Mouse (Mus musculus) kidney, postnatal 0 days (tissue): ENCODE results near the gene Spag6. TPM values are rescaled to one million over a fixed set of nuclear protein-coding genes. Genes with fewer than 3 reads are reported as not detected.

Experiments used
- ATAC-seq: fragments of 200-750 bp; cut with Nextera tagmentation; replicated peaks from 2 replicates; pipeline ENCODE4 v1.8.0; 2017; ENCODE audit warnings: low read depth, moderate number of reproducible peaks, moderate TSS enrichment, moderate library complexity; ENCODE audit not compliant: low FRiP score
- DNase-seq: peaks from one replicate; pipeline ENCODE4 v3.0.0-alpha.2; 2016; ENCODE audit warnings: low spot score
- H3K27ac ChIP-seq: fragments of 300-500 bp; sonication (generic); 2 replicates; pipeline ENCODE4 v1.5.1; 2014; ENCODE audit warnings: mild to moderate bottlenecking
- H3K27me3 ChIP-seq: fragments of 300-500 bp; sonication (generic); 2 replicates; pipeline ENCODE4 v1.6.1; 2014; ENCODE audit warnings: low read length, mixed read lengths; ENCODE audit not compliant: insufficient read depth
- H3K36me3 ChIP-seq: fragments of 300-500 bp; sonication (generic); 2 replicates; pipeline ENCODE4 v1.6.1; 2014; ENCODE audit warnings: low read length, mixed read lengths; ENCODE audit not compliant: insufficient read depth
- H3K4me1 ChIP-seq: fragments of 300-500 bp; sonication (generic); replicated peaks from 2 replicates; pipeline ENCODE4 v1.6.1; 2014; ENCODE audit warnings: antibody characterized with exemption, low read length, mixed read lengths; ENCODE audit not compliant: insufficient read depth
- H3K4me2 ChIP-seq: fragments of 300-500 bp; sonication (generic); 2 replicates; pipeline ENCODE4 v1.6.1; 2014; ENCODE audit warnings: mild to moderate bottlenecking, low read length, moderate library complexity, mixed read lengths
- H3K4me3 ChIP-seq: fragments of 300-500 bp; sonication (generic); replicated peaks from 2 replicates; pipeline ENCODE4 v1.5.1; 2014; ENCODE audit warnings: low read depth, low read length
- H3K9ac ChIP-seq: fragments of 300-500 bp; sonication (generic); 2 replicates; pipeline ENCODE4 v1.6.1; 2014; ENCODE audit warnings: low read depth, low read length
- H3K9me3 ChIP-seq: fragments of 300-500 bp; sonication (generic); replicated peaks from 2 replicates; pipeline ENCODE4 v1.6.1; 2016; ENCODE audit warnings: low read length, inconsistent platforms, mixed read lengths
- CTCF ChIP-seq: IDR thresholded peaks from 2 replicates; pipeline ENCODE4 v1.5.1; 2016; ENCODE audit warnings: antibody characterized with exemption, low read depth, mild to moderate bottlenecking, moderate library complexity
- WGBS: fragments of 180-500 bp; shearing (Covaris S2); extraction: QIAGEN DNeasy Blood & Tissue Kit; methylation state at CpG from one replicate; pipeline ENCODE4 v1.1.7; 2014; 5-methylcytosine and 5-hydroxymethylcytosine counted together
- polyA plus RNA-seq: library from polyadenylated mRNA; unstranded; fragments of >200 nt; fragmentation: Nextera tagmentation; extraction: Ambion mirVana; gene quantifications from 2 replicates; pipeline ENCODE4 v1.2.1, GENCODE M21; 2015

Spag6 gene
- polyA plus RNA-seq, 1 experiment from 2014 or later, result 0.18 TPM

- ATAC-seq (0 out of 2 replicates have a peak, but pooled peaks have one; percentile 10), DNase-seq (peak; percentile 74)
These were observed 72.6 kb downstream of the Spag6 start for GRCm38 (mm10) chr2:18766441-18766820.

DNA sequence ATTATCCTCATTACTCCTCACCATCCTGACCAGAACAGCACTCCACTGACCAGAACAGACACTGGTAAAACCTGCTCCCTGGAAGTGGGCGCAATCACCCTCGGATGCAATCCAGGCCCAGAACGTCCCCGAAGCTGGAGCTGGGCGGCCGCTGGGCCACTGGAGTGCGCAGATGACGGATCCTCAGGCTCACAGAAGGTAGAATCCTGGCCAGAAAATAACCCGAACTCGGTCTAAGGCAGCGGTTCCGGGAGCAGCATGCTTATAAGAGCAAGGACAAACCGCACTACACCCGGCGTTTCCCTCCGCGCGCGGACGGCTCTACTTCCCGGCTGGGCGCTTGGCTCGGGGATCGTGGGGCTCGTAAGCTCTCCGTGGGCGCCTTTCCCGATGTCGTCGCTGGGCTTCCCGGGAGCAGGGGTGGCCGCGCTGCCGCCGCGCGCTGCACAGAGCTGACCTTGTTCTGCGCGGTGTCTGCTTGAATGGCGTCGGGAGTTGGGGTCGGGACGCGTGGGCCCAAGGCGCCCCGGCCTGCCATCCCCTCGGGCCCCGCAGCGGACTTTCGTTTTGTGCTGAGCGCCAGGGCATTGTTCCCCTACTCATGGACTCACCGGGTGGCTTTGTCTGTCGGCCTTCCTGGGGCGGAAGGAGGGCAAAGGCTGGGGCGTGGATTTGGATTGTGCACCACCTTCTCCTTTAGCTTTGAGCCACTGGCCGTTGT, 73.1 kb downstream of the Spag6 start:
- under 1% methylated on average over 56 of the region's 56 CpGs for WGBS
- DNase-seq, result peak; percentile 95
- H3K4me1 ChIP-seq, result no peaks in the 10 kb centered on the region
- H3K9ac ChIP-seq, result peak overlapping the region; percentile 97
- no peaks in the 10 kb centered on the region for H3K9me3 ChIP-seq
- H3K27ac ChIP-seq, result peak overlapping the region; percentile 99
- peak; percentile 90 for ATAC-seq
- TF ChIP-seq CTCF, result no peak
- peak overlapping the region; percentile 60 for H3K4me2 ChIP-seq
- no peaks in the 10 kb centered on the region for H3K27me3 ChIP-seq
- H3K36me3 ChIP-seq, result no peaks in the 10 kb centered on the region
- peak overlapping the region; percentile 84 for H3K4me3 ChIP-seq

More at GRCm38 (mm10) chr2:18766441-18766820, 72.6 kb downstream of the Spag6 start:
- 24% methylated on average over 4 of the region's 4 CpGs for whole genome bisulfite sequencing
- Histone ChIP-seq H3K27ac (peak overlapping the region; percentile 99), H3K4me3 (peak overlapping the region; percentile 84), H3K9ac (peak overlapping the region; percentile 97), H3K36me3 (no peaks in the 10 kb centered on the region), H3K4me1 (no peaks in the 10 kb centered on the region), H3K27me3 (no peaks in the 10 kb centered on the region), H3K9me3 (no peaks in the 10 kb centered on the region), H3K4me2 (peak overlapping the region; percentile 60)
- TF ChIP-seq CTCF, result no peak

GRCm38 (mm10) chr2:18768414-18768813, 74.6 kb downstream of the Spag6 start:
- Histone ChIP-seq H3K27ac (no peak overlapping the region), H3K27me3 (no peaks in the 10 kb centered on the region), H3K4me1 (no peaks in the 10 kb centered on the region), H3K4me2 (no peak overlapping the region), H3K4me3 (no peak overlapping the region), H3K36me3 (no peaks in the 10 kb centered on the region), H3K9ac (no peak overlapping the region), H3K9me3 (no peaks in the 10 kb centered on the region)
- DNase-seq, result no peak
- ATAC-seq, result no peak
- TF ChIP-seq CTCF, result no peak
- WGBS, result 93% methylated on average over 2 of the region's 2 CpGs

DNA sequence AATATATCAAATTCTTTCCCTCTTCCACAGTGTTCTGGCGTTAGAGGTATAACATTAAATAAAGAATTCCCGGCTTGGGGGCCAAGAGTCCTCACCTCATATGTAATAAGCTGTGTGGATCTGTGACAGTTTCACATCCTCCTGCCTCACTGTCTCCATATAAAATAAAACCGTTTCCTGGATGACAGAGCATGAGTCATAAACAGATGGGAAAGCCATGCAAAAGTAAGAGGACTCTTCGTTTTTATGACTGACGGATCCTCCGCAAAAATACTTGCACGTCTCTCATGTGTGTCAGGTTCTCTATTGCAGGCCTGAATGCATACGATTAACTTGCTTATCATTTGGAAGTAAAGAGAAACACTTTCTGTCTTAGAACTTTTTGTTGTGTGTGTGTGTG, 78.6 kb downstream of the Spag6 start:
- Histone ChIP-seq H3K36me3 (no peaks in the 10 kb centered on the region), H3K4me2 (no peak overlapping the region), H3K4me3 (no peak overlapping the region), H3K9ac (no peak overlapping the region), H3K27ac (no peak overlapping the region), H3K4me1 (no peaks in the 10 kb centered on the region), H3K27me3 (no peaks in the 10 kb centered on the region), H3K9me3 (no peaks in the 10 kb centered on the region)
- ATAC-seq (no peak), DNase-seq (no peak)
- WGBS, result 44% methylated on average over 8 of the region's 8 CpGs
- TF ChIP-seq CTCF, result no peak

- Histone ChIP-seq H3K4me3 (no peak overlapping the region), H3K27ac (no peak overlapping the region), H3K36me3 (no peaks in the 10 kb centered on the region), H3K4me2 (no peak overlapping the region), H3K27me3 (no peaks in the 10 kb centered on the region), H3K9ac (no peak overlapping the region), H3K9me3 (no peaks in the 10 kb centered on the region), H3K4me1 (no peaks in the 10 kb centered on the region)
- no peak for ATAC-seq
- no peak for TF ChIP-seq CTCF
- DNase-seq, result no peak
- 85% methylated on average over 6 of the region's 6 CpGs for WGBS
These were observed 80.5 kb downstream of the Spag6 start for GRCm38 (mm10) chr2:18774326-18774725.

GRCm38 (mm10) chr2:18778220-18778619, 84.4 kb downstream of the Spag6 start:
- Histone ChIP-seq H3K27ac (no peak overlapping the region), H3K4me1 (no peaks in the 10 kb centered on the region), H3K9ac (no peak overlapping the region), H3K4me2 (no peak overlapping the region), H3K9me3 (no peaks in the 10 kb centered on the region), H3K36me3 (no peaks in the 10 kb centered on the region), H3K4me3 (no peak overlapping the region), H3K27me3 (no peaks in the 10 kb centered on the region)
- DNase-seq (no peak), ATAC-seq (no peak)
- no peak for TF ChIP-seq CTCF
- WGBS, result 21% methylated on average over 9 of the region's 9 CpGs

- H3K27me3 ChIP-seq, result no peaks in the 10 kb centered on the region
- H3K4me1 ChIP-seq, result no peaks in the 10 kb centered on the region
- no peak for TF ChIP-seq CTCF
- WGBS, result 78% methylated on average over 3 of the region's 3 CpGs
- H3K9me3 ChIP-seq, result no peaks in the 10 kb centered on the region
- H3K36me3 ChIP-seq, result no peaks in the 10 kb centered on the region
- no peak overlapping the region for H3K4me3 ChIP-seq
- no peak overlapping the region for H3K9ac ChIP-seq
- ATAC-seq (no peak), DNase-seq (no peak)
- no peak overlapping the region for H3K27ac ChIP-seq
- H3K4me2 ChIP-seq, result no peak overlapping the region
These were observed 86.0 kb downstream of the Spag6 start for GRCm38 (mm10) chr2:18779830-18780229.
